Mouse (Mus musculus) cerebellum, postnatal 14 days (tissue): Measurements from ENCODE around the gene Ackr3.
A peak's percentile ranks its signal among the peaks of the same experiment; 100 is the strongest.

Experiments used
- DNase-seq, 2 experiments: peaks; one replicate each; pipeline ENCODE4 v3.0.0; 2021; ENCODE audit warnings: mixed read lengths in 2 of 2

Gene Ackr3

DNA sequence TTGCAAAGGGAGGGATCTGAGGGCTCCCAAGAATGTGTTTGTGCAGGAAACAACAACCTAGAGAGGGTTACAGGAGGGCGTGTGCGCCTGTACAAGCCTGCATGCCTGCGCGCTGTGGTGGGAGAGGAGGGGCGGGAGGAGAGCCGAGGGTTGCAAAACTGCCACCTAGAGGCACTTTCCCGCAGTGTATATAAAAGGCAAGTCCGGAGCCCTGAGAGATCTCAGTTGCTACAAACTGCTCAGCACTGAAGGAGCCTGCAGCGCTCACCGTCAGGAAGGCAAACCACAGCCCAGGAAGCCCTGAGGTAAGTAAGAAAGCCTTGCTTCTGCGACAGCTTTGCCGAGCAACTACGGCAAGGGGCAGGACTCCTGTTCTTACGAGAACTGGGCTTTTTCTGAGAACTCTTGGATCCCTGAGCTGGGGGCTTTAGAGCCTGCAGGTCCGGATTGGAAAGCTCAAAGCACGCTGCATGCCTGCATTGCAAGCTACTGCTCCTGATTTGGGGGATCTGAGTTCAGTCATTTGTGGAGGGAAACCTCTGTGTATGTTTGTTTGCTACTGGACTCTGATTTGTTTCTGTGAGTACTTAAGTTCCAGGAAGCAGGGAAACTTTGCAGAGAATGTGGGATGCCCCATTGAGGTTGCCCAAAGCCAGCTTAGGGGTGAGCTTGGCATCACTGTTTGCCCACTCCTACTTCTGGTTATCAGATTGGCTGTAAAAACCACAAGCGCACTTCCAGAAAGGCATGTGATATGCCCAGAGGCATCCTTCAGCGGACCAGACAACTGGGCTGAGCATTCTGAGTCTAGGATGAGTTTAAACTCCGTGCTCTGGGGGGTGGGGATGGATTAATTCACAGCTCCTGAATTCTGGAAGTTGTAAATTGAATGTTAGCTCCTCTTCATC is at the start of gene Ackr3:
TSS of gene Ackr3 (plus strand) at position 198 of the 908 bp plus-strand sequence.
- peak; percentile 85 for DNase-seq

DNA sequence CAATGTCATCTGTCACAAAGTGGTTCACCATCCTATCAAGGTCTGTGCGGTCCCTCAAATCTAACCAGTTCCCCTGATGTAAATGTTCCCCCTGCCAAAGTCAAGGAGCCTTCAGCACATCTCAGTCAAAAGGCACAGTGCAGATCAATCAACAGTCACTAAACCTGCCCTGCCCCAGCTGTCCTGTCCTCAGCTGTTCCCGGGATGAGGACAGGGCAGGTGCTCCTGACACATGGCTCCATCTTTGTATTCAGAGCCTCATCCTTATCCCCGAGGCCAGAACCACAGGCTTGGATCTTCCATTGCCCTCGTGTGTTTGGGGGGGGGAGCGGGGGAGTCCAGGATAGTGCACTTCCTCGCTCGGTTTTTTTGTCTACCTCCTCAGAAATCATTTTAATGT is 47.2 kb upstream of the Ackr3 start:
- no peak for DNase-seq

DNA sequence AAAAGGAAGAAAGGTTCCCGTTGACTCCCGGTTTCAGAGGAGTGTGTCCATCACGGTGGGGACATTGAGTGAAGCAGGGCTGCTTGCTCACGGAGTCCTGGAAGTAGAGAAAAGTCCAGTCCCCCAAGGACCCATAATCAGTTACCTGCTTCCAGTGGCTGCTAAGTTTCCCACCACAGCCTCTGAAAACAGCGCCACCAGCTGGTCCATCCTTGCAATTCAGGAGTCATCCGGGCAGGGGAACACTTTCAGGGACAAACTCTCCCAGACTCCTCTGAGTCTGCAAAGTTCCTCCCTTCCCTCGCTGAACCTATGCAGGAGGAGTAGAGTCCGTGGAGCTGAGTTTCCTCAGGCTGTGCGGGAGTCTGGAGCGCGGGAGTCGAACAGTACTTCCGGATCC is 43.9 kb upstream of the Ackr3 start:
- peak in 1 of 2 experiments; percentile 26 for DNase-seq

DNA sequence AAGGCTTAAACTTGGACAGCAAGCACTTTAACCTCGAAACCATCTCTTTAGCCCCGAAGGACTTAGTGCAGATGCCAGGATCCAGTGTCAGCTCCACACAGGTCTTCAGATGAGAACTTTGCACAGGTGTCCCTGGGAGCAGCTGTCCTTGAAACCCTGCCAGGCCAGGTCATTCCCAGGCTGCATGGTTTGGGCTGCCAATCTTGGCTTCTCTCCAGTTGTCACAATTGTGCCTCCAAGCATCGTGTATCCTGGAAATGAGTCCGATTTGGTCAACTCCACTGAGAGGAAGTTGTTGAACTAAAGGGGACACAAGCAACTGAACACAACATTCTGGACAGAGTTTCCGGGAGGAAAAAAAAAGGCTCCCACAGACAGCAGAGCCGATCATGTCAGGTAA is 42.2 kb upstream of the Ackr3 start:
- peak in 1 of 2 experiments; percentile 20 for DNase-seq

DNA sequence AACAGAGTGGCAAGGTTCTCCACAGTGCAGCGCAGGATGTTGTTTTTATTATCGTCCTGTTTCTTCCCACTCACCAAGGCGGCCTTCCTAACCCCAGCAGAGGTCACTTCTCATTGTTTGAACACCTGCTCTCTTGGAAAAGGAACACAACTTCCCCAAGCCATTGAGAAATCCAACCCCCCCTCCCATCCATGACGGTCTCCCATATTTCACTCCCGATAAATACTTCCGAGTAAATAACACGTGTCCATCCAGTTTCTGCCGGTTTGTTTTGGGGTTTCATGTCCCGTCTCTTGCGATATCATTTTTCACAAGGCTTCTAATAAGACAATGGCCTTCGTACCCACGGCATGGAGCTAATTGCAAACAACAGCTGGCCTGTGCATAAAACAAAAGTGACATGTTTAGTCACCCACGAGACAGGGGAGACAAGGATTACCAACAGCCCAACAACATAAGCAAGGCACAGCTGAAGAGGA is 41.4 kb upstream of the Ackr3 start:
- no peak for DNase-seq

DNA sequence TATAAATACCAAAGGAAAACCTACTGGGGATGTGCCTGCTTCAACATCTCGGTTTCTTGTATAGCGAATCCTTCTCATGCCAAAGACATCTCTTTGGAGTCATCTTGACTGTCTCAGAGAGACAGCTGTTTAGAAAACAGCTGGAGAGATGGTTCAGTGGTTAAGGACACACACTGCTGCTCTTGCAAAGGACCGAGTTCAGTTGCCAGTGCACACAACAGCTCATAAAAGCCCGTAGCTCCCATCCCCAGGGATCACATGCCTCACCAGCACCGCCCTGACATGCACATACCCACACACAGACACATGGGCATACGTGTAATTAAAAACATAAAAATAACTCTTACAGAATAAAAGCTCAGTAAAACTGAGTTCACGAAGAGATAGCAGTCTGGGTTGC is 40.6 kb upstream of the Ackr3 start:
- no peak for DNase-seq

DNA sequence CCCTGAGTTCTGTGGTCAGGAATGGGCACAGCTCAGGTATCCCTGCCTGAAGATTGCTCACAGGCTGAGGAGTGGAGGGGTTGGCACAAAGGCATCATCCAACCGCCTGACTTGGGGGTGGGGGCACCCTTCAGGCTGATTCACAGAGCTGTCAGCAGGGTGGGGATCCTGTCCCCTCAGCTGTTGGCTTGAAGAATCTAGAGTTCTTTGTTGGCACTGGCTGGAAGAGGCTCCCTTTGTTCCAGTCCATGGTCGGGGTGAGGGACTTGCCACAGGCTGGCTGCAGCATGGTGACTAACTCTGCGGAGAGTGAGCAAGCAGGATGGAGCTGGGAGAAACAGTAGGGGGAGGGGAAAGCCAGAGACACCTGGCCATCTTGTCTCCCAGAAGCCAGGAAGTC is 39.5 kb upstream of the Ackr3 start:
- no peak for DNase-seq

DNA sequence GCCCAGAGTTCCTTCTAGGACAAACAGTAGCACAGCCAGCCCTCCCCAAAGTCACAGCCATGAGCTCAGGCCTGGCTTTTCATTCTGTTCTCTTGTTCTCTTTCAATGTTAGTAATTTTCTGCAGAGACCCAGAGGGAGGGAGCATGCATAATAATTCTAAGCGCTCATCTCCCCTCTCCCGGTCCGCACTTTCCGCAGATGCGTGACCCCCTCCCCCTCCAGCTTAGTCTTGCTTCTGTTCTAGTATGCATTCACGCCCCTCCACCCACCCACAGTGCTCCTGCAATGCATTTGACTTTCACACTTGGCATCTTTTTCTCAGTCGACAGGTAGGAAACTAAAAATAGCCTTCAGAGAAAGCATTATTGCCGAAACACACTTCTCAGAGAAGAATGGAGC is 29.4 kb upstream of the Ackr3 start:
- DNase-seq, result no peak

DNA sequence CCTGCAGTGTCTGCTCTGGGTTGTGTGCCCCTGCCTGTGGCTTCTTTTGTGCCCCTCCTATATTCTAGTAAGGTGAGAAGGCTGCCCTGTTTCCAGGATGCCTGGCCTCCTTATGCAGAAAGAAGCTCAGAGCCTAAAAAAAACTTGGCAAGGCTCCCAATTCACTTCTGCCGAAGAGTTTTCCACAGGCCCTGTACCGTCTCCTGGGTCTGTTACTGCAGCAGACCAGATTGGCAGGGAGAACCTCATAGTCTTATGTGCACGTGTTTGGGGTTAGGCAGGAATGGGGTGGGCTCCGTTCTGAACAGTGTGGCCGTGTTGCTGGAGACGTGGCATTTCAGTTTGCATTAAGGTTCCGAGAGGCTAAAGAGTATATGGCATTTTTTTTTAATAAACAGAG is 27.6 kb upstream of the Ackr3 start:
- no peak for DNase-seq

DNA sequence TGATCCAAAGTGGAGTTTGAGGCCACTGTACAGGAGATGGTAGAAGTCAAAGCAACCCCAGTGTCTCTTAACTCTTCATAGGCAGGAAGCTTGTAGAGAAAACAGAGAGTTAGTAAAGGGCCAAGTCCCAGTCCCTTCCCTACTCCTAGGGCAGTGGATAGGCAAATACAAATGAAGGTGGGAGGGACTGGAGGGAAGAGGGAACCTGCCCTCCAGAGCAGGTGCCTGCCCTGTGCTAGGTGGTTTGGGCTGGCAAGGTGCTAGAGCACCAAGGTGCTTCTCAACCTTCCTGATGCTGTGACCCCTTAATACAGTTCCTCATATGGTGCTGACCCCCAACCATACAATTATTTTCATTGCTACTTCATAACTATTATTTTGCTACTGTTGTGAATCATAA is 26.2 kb upstream of the Ackr3 start:
- DNase-seq, result no peak

DNA sequence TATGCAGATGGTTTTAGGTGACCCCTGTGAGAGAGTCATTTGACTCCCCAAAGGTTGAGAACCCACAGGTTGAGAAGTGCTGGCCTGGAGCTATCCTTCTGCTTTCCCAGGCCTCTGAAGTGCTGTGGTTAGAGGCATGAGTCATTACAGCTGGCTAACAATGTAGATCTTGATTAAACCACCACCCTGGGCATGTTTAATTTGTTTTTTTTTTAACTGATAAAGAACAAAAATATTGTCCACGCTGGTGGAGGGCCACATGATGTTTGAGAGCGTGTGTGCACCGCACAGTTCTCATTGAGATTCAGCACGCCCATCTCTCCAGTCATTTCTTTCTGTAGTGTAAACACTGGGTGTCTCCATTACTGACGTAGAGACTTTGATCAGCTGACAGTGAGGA is 25.8 kb upstream of the Ackr3 start:
- no peak for DNase-seq

DNA sequence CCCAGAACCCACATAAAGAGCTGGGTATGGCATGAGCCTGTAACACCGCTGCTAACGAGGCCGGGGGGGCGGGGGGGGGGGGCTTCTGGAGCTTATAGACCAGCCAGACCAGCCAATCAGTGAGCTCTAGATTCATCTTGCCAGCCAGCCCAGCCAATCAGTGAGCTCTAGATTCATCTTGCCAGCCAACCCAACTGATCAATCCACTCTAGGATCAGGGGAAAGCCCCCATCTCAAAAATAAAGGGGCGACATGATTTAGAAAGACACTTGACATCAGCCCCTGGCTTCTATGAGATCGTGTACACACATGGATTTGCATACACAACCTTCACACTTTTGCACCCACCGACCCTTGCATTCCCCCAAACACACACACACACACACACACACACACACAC is 23.3 kb upstream of the Ackr3 start:
- DNase-seq, result no peak

DNA sequence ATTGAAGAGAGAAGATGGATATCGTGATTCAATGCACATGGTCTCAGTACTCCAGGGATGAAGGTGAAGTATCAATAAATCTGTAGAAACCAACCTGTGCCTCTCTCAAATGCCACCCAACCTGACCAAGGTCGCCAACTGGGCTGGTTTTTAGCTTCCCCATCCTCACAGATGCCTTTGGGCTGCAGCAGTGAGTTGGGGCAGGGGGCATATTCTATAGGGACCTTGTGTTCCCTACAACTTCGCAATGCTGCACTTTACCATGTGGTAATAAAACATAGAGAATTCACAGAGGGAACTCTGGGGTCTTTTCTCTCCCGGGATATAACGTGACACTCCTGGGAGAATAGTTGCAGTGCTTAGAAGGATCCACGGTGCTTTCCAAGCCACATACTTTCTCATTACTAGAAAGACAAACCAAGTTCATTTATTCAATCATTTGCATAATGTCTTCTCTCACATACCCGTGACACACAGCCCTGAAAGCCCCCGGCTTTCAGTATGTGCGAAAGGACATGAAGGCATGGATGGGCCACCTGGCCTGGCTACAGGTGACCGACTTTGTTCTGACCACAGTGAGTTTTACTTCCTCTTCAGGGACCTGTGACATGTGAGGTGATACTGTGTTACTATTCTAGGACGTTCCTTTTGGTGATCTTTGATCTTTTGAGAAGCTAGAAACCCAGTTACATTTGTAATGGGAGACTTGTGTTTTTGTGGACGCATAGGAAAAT is 22.6 kb upstream of the Ackr3 start:
- no peak for DNase-seq

DNA sequence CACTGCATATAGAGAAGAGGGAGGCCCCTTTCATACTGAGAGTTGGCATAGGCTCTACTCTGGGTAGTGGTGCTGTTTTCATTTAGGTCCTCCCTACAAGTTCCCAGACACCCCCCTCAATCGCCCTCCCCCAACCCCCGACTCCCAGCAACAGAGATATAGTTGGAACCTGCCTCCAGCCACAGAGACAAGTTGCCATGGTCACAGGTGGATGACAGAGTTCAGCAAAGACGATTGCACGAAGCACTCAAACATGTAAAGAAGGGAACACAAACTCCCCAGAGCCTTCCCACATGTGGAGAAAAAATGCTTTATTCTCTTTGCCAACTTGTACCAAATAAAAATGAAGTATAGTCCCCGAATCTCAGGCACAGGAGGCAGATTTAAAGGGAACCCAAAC is 21.3 kb upstream of the Ackr3 start:
- DNase-seq, result no peak

DNA sequence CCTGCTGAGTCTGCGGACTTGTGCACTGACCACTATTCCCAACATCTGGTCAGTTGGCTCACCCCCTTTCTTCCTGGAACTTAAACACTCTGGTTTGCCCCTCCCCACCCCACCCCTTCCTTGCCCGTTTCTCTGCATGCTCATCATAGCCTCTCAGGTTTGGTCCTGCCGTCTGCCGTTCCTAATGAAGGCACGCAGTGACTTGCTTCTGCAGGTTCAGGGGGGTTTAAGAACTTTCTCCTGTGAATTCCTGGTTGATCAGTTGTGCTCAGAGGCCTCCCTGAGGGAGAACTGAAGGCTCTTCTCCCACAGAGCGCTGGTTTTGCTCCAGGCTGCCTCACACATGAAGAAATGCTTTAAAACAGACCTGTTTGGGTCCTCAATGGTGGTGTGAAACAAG is 20.2 kb upstream of the Ackr3 start:
- DNase-seq, result no peak

DNA sequence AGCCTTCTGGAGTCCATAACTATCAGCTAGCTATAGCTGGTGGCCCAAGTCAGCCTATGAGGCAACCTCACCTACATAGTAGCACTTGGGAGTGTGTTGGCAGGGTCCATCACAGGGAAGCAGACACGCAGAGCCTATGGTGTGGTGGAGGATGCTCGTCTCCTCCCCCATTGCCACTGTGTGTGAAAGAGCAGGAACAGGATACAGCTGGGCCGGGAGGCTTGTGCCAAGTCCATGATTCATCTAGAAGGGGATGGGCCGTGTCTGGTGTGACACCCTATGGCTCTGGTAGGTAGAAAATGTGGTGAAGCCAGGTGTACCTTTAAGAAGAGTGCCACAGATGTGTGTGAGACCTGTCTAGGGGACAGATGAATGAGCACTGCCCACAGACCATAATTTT is 17.6 kb upstream of the Ackr3 start:
- DNase-seq, result no peak

DNA sequence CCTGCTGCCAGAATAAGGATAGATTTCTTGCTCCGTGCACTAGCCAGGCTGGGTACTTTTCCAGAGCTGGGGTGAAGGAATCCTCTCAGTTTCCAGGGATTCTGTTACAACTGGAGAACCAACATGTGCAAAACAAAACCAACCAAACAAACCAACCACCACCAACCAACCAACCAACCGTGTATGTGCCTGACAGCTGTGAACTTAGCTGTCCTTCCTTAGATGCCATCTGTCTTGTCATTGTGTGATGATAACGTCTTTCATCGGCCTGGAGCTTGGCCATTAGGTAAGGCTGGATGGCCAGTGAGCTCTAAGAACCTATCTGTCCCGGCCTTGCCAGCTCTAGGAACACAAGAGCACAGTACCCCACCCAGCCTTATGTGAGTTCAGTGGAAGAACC is 16.9 kb upstream of the Ackr3 start:
- DNase-seq, result no peak

DNA sequence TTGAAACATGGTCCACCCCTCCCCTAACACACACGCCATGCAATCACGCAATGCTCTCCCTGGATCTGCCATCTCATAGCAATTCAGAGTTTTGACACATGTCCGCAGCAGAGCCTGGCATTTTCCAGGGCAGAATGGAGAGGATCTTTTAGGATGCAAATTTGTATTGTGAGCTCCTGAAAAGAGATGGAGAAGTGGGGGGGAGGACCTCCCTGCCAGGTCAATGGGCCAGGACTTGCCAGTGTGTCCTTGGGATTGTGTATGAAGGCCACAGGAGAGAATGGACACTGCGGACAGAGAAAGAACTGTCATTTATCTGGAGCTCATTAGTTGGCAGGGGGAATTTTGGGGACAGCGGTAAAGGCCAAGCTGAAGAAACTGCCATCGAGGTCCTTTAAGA is 14.7 kb upstream of the Ackr3 start:
- DNase-seq, result no peak

DNA sequence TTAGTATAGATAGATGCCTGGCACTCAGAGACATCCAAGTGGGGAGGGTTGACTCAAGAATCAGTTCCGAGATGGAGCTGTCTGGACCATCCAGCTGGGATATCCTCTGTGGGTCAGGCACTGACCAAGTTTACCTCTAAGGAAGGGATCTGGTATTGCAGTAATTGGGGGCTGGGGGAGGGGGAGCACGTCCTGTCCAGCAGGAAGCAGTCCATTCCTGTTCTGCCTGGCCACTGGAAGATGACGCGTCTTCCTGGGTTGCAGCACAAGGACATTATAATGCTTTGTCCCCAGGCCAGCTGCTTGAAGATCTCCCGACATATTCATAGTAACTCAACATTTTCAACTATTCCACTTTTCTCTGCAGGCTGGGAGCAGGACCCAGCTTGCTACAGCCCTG is 2.5 kb upstream of the Ackr3 start:
- DNase-seq, result no peak

DNA sequence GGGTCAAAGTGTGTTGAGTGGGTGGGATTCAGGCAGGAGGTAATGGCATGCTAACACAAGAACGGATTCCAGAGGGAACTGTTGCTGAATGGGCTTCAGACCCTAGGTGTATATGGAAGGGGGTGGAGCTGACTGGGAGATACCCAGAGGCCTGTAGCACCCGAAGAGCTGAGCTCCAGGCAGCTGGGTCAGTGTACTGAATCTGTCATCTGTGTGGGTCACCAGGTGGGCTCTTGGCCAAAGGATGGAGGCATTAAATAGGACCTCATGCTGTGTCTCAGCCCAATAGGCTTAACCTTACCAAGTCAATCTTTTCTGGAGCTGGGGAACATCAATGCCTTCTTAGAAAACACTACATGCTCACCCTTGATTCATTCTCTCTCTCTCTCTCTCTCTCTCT is 2.1 kb upstream of the Ackr3 start:
- DNase-seq, result no peak

DNA sequence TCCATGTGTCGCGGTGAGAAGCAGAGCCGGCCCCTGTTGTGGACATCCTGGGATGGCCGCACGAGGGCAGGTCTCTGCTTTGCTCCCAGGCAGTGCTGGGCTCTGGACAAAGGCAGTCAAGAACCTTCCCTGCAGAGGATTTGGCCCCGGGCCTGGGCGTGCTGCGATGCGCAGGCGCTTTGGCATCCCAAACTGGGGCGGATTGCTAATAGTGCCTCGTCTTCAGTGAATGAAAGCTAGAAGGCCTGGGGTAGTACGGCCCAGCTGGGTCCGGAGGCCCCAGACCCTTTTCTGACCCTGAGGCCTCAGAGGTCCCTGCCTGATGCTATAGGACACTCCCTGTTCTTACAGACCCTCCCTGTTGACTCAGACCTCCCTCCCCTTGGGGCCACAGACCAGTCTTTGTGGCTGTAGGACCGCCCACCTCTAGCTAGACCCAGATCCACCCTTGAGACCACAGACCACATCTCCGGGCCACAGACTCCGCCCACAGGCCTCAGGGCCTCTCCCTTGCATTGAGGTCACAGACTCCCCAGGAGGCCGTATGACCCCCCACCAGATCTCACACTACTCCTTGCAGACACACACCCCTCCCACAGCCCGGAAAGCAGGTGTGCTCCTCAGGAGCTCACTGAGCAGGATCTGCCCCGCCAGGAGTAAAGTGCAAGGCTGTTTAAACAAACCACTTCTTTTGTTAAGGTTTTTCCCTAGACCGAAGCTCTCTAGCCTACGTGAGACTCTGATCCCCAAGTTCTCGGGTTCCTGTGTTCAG is 1.4 kb upstream of the Ackr3 start:
- peak; percentile 94 to 96 for DNase-seq

DNA sequence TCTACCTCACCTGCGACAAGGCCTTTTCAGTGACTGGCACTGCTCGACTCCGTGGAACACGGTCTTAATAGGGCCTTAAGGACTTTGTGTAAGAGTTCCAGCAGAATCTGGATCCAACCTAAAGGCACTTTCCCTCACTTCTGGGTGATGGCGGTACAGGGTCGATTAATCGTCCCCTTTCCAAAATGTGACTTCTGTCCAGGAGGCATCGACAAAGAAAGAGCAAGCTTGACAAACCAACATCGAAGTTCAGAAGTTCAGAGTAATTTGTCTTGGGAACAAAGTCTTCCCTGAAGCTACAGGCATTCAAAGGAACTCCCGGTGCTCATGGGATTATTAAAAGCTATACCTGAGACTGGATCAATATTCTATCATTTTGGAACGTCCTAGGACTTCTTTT is 439 bp upstream of the Ackr3 start:
- no peak for DNase-seq

DNA sequence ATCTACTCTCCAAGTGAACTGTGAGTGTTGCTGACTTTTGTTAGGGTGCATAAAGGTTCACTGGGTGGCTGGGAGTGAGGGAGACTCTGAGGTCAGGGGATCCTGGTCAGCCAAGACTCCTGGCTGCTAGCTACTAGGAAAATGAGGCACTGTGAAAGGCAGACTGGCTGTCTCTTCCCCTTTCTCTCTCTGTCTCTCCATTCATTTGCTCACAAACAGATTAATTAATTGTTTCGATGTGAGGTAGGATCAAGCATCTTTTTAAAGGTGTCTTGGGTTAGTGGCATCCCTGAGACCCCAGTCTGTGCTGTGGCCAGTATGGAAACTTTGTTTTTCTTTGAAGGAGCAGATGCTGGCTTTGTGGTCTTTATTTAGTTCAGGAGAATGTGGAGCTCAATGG is 1.0 kb downstream of the Ackr3 start:
- DNase-seq, result no peak
